Mouse (Mus musculus): ENCODE data around the gene Prr5l.

DNA sequence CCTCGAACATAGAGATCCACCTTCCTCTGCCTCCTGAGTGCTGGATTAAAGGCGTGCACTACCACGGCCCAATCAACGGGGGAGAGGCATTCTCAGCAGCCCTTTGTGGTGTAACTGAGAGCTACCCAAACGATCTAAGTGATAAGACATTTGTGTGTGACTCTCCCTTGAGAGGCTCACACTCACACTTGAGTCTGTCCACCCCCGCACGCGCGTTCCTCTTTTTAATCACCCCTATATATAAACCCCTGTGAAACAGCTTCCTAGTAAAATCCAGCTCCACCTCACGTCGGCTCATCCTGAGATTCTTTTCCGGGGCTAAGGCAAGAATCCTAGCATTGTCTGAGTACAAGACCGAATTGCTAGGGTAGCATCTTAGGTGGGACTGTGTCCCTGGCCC lies 25.9 kb upstream of the Prr5l start:
- TF ChIP-seq CTCF (IDR thresholded peaks at IDR 0.05; ENCODE audit: low read depth, low read length) (no peak), POLR2AphosphoS5 (IDR thresholded peaks at IDR 0.05; ENCODE audit: insufficient replicate concordance, low read depth, low read length) (no peak)
